Mouse (Mus musculus) limb, embryonic 14.5 days (tissue): ENCODE measurements around the gene Gm28434. TPM values are rescaled to one million over a fixed set of nuclear protein-coding genes. Genes with fewer than 3 reads are reported as not detected.

Experiments used
- ATAC-seq: fragments of 200-750 bp; cut with Nextera tagmentation; 2 replicates; pipeline ENCODE4 v1.8.0; 2017; ENCODE audit warnings: low read depth, moderate number of reproducible peaks, moderate TSS enrichment; ENCODE audit not compliant: low FRiP score
- DNase-seq: peaks from one replicate; pipeline ENCODE4 v3.0.0-alpha.2; 2015; ENCODE audit warnings: low spot score
- H3K27ac ChIP-seq: fragments of 300-500 bp; sonication (generic); replicated peaks from 2 replicates; pipeline ENCODE4 v1.5.1; 2014; ENCODE audit warnings: low read depth, mild to moderate bottlenecking, low read length, moderate library complexity, mixed read lengths
- H3K27me3 ChIP-seq: fragments of 300-500 bp; sonication (generic); 2 replicates; pipeline ENCODE4 v1.6.1; 2014; ENCODE audit warnings: low read length, mixed read lengths; ENCODE audit not compliant: control insufficient read depth, insufficient read depth
- H3K36me3 ChIP-seq: fragments of 300-500 bp; sonication (generic); 2 replicates; pipeline ENCODE4 v1.6.1; 2014; ENCODE audit warnings: mild to moderate bottlenecking, low read length, moderate library complexity, mixed read lengths; ENCODE audit not compliant: control insufficient read depth, insufficient read depth
- H3K4me1 ChIP-seq: fragments of 300-500 bp; sonication (generic); 2 replicates; pipeline ENCODE4 v1.6.1; 2014; ENCODE audit warnings: antibody characterized with exemption, low read length, mixed read lengths; ENCODE audit not compliant: control insufficient read depth, insufficient read depth
- H3K4me2 ChIP-seq: fragments of 300-500 bp; sonication (generic); replicated peaks from 2 replicates; pipeline ENCODE4 v1.6.1; 2014; ENCODE audit warnings: low read depth, mild to moderate bottlenecking, low read length, moderate library complexity; ENCODE audit not compliant: severe bottlenecking
- H3K4me3 ChIP-seq: fragments of 300-500 bp; sonication (generic); replicated peaks from 2 replicates; pipeline ENCODE4 v1.5.1; 2014; ENCODE audit warnings: low read length
- H3K9ac ChIP-seq: fragments of 300-500 bp; sonication (generic); 2 replicates; pipeline ENCODE4 v1.6.1; 2014; ENCODE audit warnings: mild to moderate bottlenecking, low read depth, low read length, moderate library complexity; ENCODE audit not compliant: severe bottlenecking
- H3K9me3 ChIP-seq: fragments of 300-500 bp; sonication (generic); 2 replicates; pipeline ENCODE4 v1.6.1; 2016; ENCODE audit warnings: low read length; ENCODE audit not compliant: control insufficient read depth
- POLR2A ChIP-seq: fragments of 200-500 bp; IDR thresholded peaks from 2 replicates; pipeline ENCODE4 v1.8.0; 2012; ENCODE audit warnings: inconsistent platforms, mild to moderate bottlenecking, moderate library complexity, borderline replicate concordance; ENCODE audit not compliant: insufficient read depth, insufficient read length; ENCODE audit errors: extremely low read depth
- whole genome bisulfite sequencing: fragments of 180-500 bp; shearing (Covaris S2); extraction: QIAGEN DNeasy Blood & Tissue Kit; methylation state at CpG from one replicate; pipeline ENCODE4 v1.1.7; 2014; 5-methylcytosine and 5-hydroxymethylcytosine counted together
- polyA plus RNA-seq, 2 experiments: library from polyadenylated mRNA; depleted of rRNA in 1 of 2; stranded (reverse) in 1 of 2; unstranded in 1 of 2; fragments of >200 nt; fragmentation: Nextera tagmentation in 1 of 2; extraction: Ambion mirVana in 1 of 2; gene quantifications; 2 replicates each; pipeline versions ENCODE4 v1.2.1 to v1.2.3; 2012 to 2014

The Gm28434 gene
- not detected in 2 replicates for polyA plus RNA-seq (2012; rRNA removed)
- polyA plus RNA-seq (2014; fragmentation: Nextera tagmentation; extraction: Ambion mirVana) = not detected in 2 replicates

DNA sequence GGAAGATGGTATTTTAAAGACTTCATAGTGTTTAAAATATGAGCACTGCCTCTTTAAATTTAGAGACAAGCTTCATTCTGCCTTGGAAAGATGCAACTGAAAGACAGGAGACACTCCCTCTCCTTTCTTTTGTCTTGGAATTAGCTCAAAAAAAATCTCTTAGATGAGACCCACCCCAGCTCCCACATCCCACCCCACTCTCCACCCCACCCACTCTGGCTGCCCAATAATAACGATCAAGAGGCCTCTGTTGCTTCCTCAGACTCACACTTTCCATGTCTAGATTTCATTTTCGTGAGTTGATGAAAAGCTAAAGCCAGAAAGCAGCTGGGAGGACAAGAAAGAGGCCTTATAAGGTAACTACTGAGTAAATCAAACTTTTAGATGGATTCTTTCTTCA lies at the start of gene Gm28434, which contains the start of gene 2310003L06Rik:
TSS of gene Gm28434 (plus strand) at position 317 of the 400 bp plus-strand sequence.
TSS of gene 2310003L06Rik (plus strand) at position 259 of the 400 bp plus-strand sequence.
- TF ChIP-seq POLR2A = no peak
- 67% methylated on average over 2 of the region's 2 CpGs for WGBS
- Histone ChIP-seq H3K27me3 (no peaks in the 10 kb centered on the region), H3K4me2 (no peak within 1 kb of the TSS), H3K9ac (no peak within 1 kb of the TSS), H3K27ac (no peak within 1 kb of the TSS), H3K9me3 (no peaks in the 10 kb centered on the region), H3K4me3 (no peak within 1 kb of the TSS), H3K4me1 (no peaks in the 10 kb centered on the region), H3K36me3 (no peaks in the 10 kb centered on the region)
- no peak for DNase-seq
- no peak for ATAC-seq

DNA sequence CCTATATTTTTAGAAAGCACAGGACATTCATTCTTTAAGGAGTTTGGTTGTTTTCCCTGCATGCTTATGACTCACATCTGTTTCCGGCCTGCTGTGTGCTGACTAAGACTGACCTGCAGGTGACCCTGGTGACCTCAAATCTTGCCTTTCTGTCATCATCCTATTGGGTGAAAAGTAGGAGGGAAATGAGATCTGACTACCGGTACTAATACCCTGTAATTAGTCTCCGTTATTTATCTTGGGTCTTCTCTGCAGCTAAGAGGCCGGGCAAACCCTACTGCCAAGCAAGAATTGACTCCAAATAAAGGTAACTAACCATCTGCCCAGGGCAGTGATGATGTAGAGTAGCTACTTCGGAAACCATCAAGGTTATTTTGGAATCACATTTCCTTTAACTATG lies 43.9 kb upstream of the Gm28434 start, which contains the start of gene Csn3:
TSS of gene Csn3 (plus strand) at position 208 of the 400 bp plus-strand sequence.
- H3K4me2 ChIP-seq = no peak within 1 kb of the TSS
- H3K27ac ChIP-seq = no peak within 1 kb of the TSS
- TF ChIP-seq POLR2A = no peak
- H3K4me1 ChIP-seq = no peaks in the 10 kb centered on the region; the same call in 1 of the 2 replicates
- H3K9me3 ChIP-seq = no peaks in the 10 kb centered on the region
- ATAC-seq (no peak), DNase-seq (no peak)
- WGBS = 23% methylated on average over 5 of the region's 5 CpGs
- H3K36me3 ChIP-seq = no peaks in the 10 kb centered on the region
- no peaks in the 10 kb centered on the region for H3K27me3 ChIP-seq
- no peak within 1 kb of the TSS for H3K9ac ChIP-seq
- no peak within 1 kb of the TSS for H3K4me3 ChIP-seq

- no peak for ATAC-seq
- Histone ChIP-seq H3K9me3 (no peaks in the 10 kb centered on the region), H3K27me3 (no peaks in the 10 kb centered on the region), H3K4me3 (no peak overlapping the region), H3K4me1 (no peaks in the 10 kb centered on the region), H3K27ac (no peak overlapping the region), H3K4me2 (no peak overlapping the region), H3K9ac (no peak overlapping the region), H3K36me3 (no peaks in the 10 kb centered on the region)
- WGBS = 63% methylated on average over 1 of the region's 1 CpGs
- DNase-seq = no peak
- no peak for TF ChIP-seq POLR2A
Measured at GRCm38 (mm10) chr5:87931603-87932002, 37.7 kb upstream of the Gm28434 start.

- H3K36me3 ChIP-seq = no peaks in the 10 kb centered on the region
- H3K27me3 ChIP-seq = no peaks in the 10 kb centered on the region
- H3K9me3 ChIP-seq = no peaks in the 10 kb centered on the region
- no peak for ATAC-seq
- DNase-seq = no peak
- no peak overlapping the region for H3K4me2 ChIP-seq
- no peaks in the 10 kb centered on the region for H3K4me1 ChIP-seq
- no peak for TF ChIP-seq POLR2A
- WGBS = 53% methylated on average over 3 of the region's 3 CpGs
- no peak overlapping the region for H3K4me3 ChIP-seq
- H3K27ac ChIP-seq = no peak overlapping the region
- H3K9ac ChIP-seq = no peak overlapping the region
Measured at GRCm38 (mm10) chr5:87940752-87941151, 28.6 kb upstream of the Gm28434 start.

- ATAC-seq = no peak
Measured at GRCm38 (mm10) chr5:87942515-87942914, 26.8 kb upstream of the Gm28434 start.

GRCm38 (mm10) chr5:87951836-87952235 lies 17.5 kb upstream of the Gm28434 start:
- Histone ChIP-seq H3K4me3 (no peak overlapping the region), H3K9me3 (no peaks in the 10 kb centered on the region), H3K4me2 (no peak overlapping the region), H3K4me1 (no peaks in the 10 kb centered on the region), H3K27me3 (no peaks in the 10 kb centered on the region), H3K27ac (no peak overlapping the region), H3K36me3 (no peaks in the 10 kb centered on the region), H3K9ac (no peak overlapping the region)
- TF ChIP-seq POLR2A = no peak
- ATAC-seq (no peak), DNase-seq (no peak)

More at GRCm38 (mm10) chr5:87942515-87942914, 26.8 kb upstream of the Gm28434 start:
- H3K27me3 ChIP-seq = no peaks in the 10 kb centered on the region
- H3K27ac ChIP-seq = no peak overlapping the region
- no peak for TF ChIP-seq POLR2A
- H3K36me3 ChIP-seq = no peaks in the 10 kb centered on the region
- H3K4me2 ChIP-seq = no peak overlapping the region
- H3K9ac ChIP-seq = no peak overlapping the region
- H3K9me3 ChIP-seq = no peaks in the 10 kb centered on the region
- DNase-seq = no peak
- no peak overlapping the region for H3K4me3 ChIP-seq
- H3K4me1 ChIP-seq = no peaks in the 10 kb centered on the region
